Comparison of ENCODE assay signal across 14 mouse cellular contexts in genomic region chrX:38402004-38402403, GRCm38 (mm10). TPM values are rescaled to one million over a fixed set of nuclear protein-coding genes. Genes with fewer than 3 reads are reported as not detected.
DNase-seq lines count a peak whose midpoint lies in the region; ATAC-seq and TF ChIP-seq lines count a peak whose summit lies in the region.
"Had no signal": no experiment of that assay in that cellular context is flagged by ENCODE, and none has a peak within 500 bp of the region (broad histone marks: within the 10 kb centered on the region; RNA-seq: fewer than 3 reads in every experiment).

No protein-coding gene starts in this region.

- no peak overlapping the region for H3K4me3 ChIP-seq in heart, postnatal 0 days (ENCODE audit: low read depth, low read length)
- H3K4me3 ChIP-seq in lung, adult 2 months (replicated peaks; ENCODE audit: extremely low read depth, low read depth, low read length), result no peak overlapping the region
- H3K4me3 ChIP-seq in hindbrain, embryonic 11.5 days (ENCODE audit: low read depth, low read length), result no peak overlapping the region
- H3K4me3 ChIP-seq: liver, embryonic 13.5 days had no signal

- no peaks in the 10 kb centered on the region for H3K36me3 ChIP-seq in heart, postnatal 0 days (replicated peaks; ENCODE audit: control insufficient read depth, insufficient read depth, low read length)
- H3K36me3 ChIP-seq in hindbrain, embryonic 11.5 days (ENCODE audit: control insufficient read depth, insufficient read depth, low read length), result no peaks in the 10 kb centered on the region
- H3K36me3 ChIP-seq: liver, embryonic 13.5 days had no signal

- no peak overlapping the region for H3K4me2 ChIP-seq in heart, postnatal 0 days (ENCODE audit: low read depth, low read length)
- no peak overlapping the region for H3K4me2 ChIP-seq in hindbrain, embryonic 11.5 days (replicated peaks; ENCODE audit: low read depth, low read length)
- H3K4me2 ChIP-seq: hindbrain, embryonic 14.5 days; liver, embryonic 13.5 days had no signal

- H3K9me3 ChIP-seq in heart, postnatal 0 days (replicated peaks; ENCODE audit: control insufficient read depth, low read length), result no peaks in the 10 kb centered on the region
- H3K9me3 ChIP-seq in hindbrain, embryonic 11.5 days (ENCODE audit: control insufficient read depth, low read length), result no peaks in the 10 kb centered on the region
- H3K9me3 ChIP-seq: G1E; liver, embryonic 13.5 days had no signal

- no peak overlapping the region for H3K27ac ChIP-seq in heart, postnatal 0 days (ENCODE audit: low read depth)
- no peak overlapping the region for H3K27ac ChIP-seq in hindbrain, embryonic 11.5 days (ENCODE audit: low read depth, low read length)
- H3K27ac ChIP-seq: hindbrain, embryonic 14.5 days; liver, embryonic 13.5 days had no signal

- no peak for TF ChIP-seq EP300 in heart, postnatal 0 days (IDR thresholded peaks at IDR 0.05; ENCODE audit: low read depth)

- H3K9ac ChIP-seq in heart, postnatal 0 days (replicated peaks; ENCODE audit: low read depth, low read length), result no peak overlapping the region
- H3K9ac ChIP-seq in hindbrain, embryonic 11.5 days (ENCODE audit: low read depth, low read length), result no peak overlapping the region
- H3K9ac ChIP-seq: hindbrain, embryonic 14.5 days; liver, embryonic 13.5 days had no signal

- intact Hi-C loops in heart, postnatal 25 days (cut with DNase I), result no loop called here
- intact Hi-C loops in left cerebral cortex, postnatal 25 days (cut with DNase I), result no loop called here

- peak; percentile 12 to 41 for DNase-seq in heart, adult 9 months (ENCODE audit: low spot score in 2 of 2)
- no peak for DNase-seq in heart, postnatal 25 days (ENCODE audit: low spot score)
- peak; percentile 17 for DNase-seq in adrenal gland, postnatal 14 days
- no peak for DNase-seq in heart, postnatal 0 days (ENCODE audit: low spot score)
- peak; percentile 14 for DNase-seq in lung, adult 2 months
- no peak for DNase-seq in left cerebral cortex, postnatal 25 days (ENCODE audit: low spot score in 2 of 2)
- no peak for DNase-seq in hindbrain, embryonic 11.5 days (ENCODE audit: low spot score)
- no peak for DNase-seq in cerebellum, adult 9-11 months
- DNase-seq: gastrocnemius, postnatal 25 days; liver, embryonic 13.5 days; midbrain, embryonic 14.5 days; thymus, postnatal 25 days had no signal

- no peaks in the 10 kb centered on the region for H3K27me3 ChIP-seq in heart, postnatal 0 days (ENCODE audit: control insufficient read depth, insufficient read depth, low read length)
- no peaks in the 10 kb centered on the region for H3K27me3 ChIP-seq in hindbrain, embryonic 11.5 days (ENCODE audit: control insufficient read depth, insufficient read depth, low read length)
- H3K27me3 ChIP-seq: liver, embryonic 13.5 days had no signal

- TF ChIP-seq POLR2A in lung, adult 2 months (IDR thresholded peaks at IDR 0.05; ENCODE audit: borderline replicate concordance, extremely low read depth, low read depth, low read length), result no peak

- no peak for TF ChIP-seq CTCF in heart, postnatal 0 days (IDR thresholded peaks at IDR 0.05; ENCODE audit: low read depth)
- no peak for TF ChIP-seq CTCF in lung, adult 2 months (IDR thresholded peaks at IDR 0.05; ENCODE audit: insufficient read depth, low read length)

- no peaks in the 10 kb centered on the region for H3K4me1 ChIP-seq in heart, postnatal 0 days (ENCODE audit: control insufficient read depth, insufficient read depth)
- H3K4me1 ChIP-seq in lung, adult 2 months (ENCODE audit: control insufficient read depth, insufficient read depth, low read length), result no peaks in the 10 kb centered on the region; the same call in 1 of the 2 replicates
- H3K4me1 ChIP-seq in hindbrain, embryonic 11.5 days (replicated peaks; ENCODE audit: control insufficient read depth, insufficient read depth, low read length), result no peaks in the 10 kb centered on the region
- H3K4me1 ChIP-seq: liver, embryonic 13.5 days had no signal

- 0 out of 2 replicates have a peak, but pooled peaks have one; percentile 27 for ATAC-seq in heart, postnatal 0 days (ENCODE audit: insufficient read depth, low read depth)
- ATAC-seq in hindbrain, embryonic 11.5 days (ENCODE audit: low FRiP score), result no peak

- WGBS in heart, postnatal 0 days, result 28% methylated on average over 6 of the region's 6 CpGs
- WGBS in lung, adult 2 months, result 34% methylated on average over 6 of the region's 6 CpGs
- WGBS in hindbrain, embryonic 11.5 days, result 85% methylated on average over 6 of the region's 6 CpGs

RNA-seq across cellular contexts. Expression of gene Lamp2, which starts 54.2 kb away (rescaled TPM):
- total RNA-seq in heart, postnatal 25 days (2021), result 100 to 1,000 TPM; 124 to 133 TPM
- total RNA-seq in adrenal gland, postnatal 14 days (2021), result 182 and 206 TPM in 2 replicates
- total RNA-seq in heart, postnatal 0 days (2014; rRNA removed; ENCODE audit: low replicate concordance), result 135 and 142 TPM in 2 replicates
- 111 and 113 TPM in 2 replicates for polyA plus RNA-seq in heart, postnatal 0 days (2015; fragmentation: Nextera tagmentation; extraction: Ambion mirVana)
- polyA plus RNA-seq in lung, adult 2 months (2012; rRNA removed), result 68.0 and 85.8 TPM in 2 replicates
- 10 to 100 TPM; 70.0 to 76.6 TPM for total RNA-seq in left cerebral cortex, postnatal 25 days (2021)
- polyA plus RNA-seq in hindbrain, embryonic 11.5 days (2014; fragmentation: Nextera tagmentation; extraction: Ambion mirVana), result 92.4 and 96.6 TPM in 2 replicates

Comparison
In these comparisons a context has a peak if more than half of its experiments do, and no peak if none do; other contexts are left out.
1. DNase-seq: peak in heart, adult 9 months (2 of 2), adrenal gland, postnatal 14 days (single experiment) and lung, adult 2 months (single experiment); none in heart, postnatal 25 days (single experiment), heart, postnatal 0 days (single experiment), left cerebral cortex, postnatal 25 days (0 of 2), hindbrain, embryonic 11.5 days (single experiment) and cerebellum, adult 9-11 months (single experiment).